Mouse (Mus musculus) lung, embryonic 14.5 days (tissue): ENCODE measurements at regions not wholly inside any gene's neighbourhood (a gene's known extent, or its start where the extent isn't known, plus 50 kb on each side); places are given as distances from the start of the nearest gene placed in this dataset.

Experiments
- ATAC-seq: fragments of 200-750 bp; cut with Nextera tagmentation; 2 replicates; pipeline ENCODE4 v1.8.0; 2017; ENCODE audit warnings: mild to moderate bottlenecking, moderate TSS enrichment, moderate library complexity; ENCODE audit not compliant: insufficient read depth
- DNase-seq: peaks from one replicate; pipeline ENCODE4 v3.0.0-alpha.2; 2015
- H3K27ac ChIP-seq: fragments of 300-500 bp; sonication (generic); 2 replicates; pipeline ENCODE4 v1.5.1; 2014; ENCODE audit warnings: low read depth, mild to moderate bottlenecking, moderate library complexity
- H3K27me3 ChIP-seq: fragments of 300-500 bp; sonication (generic); 2 replicates; pipeline ENCODE4 v1.6.1; 2014; ENCODE audit warnings: low read length, control low read depth; ENCODE audit not compliant: insufficient read depth
- H3K36me3 ChIP-seq: fragments of 300-500 bp; sonication (generic); 2 replicates; pipeline ENCODE4 v1.6.1; 2014; ENCODE audit warnings: control low read depth; ENCODE audit not compliant: insufficient read depth
- H3K4me1 ChIP-seq: fragments of 300-500 bp; sonication (generic); 2 replicates; pipeline ENCODE4 v1.6.1; 2014; ENCODE audit warnings: antibody characterized with exemption, control low read depth; ENCODE audit not compliant: insufficient read depth
- H3K4me2 ChIP-seq: fragments of 300-500 bp; sonication (generic); 2 replicates; pipeline ENCODE4 v1.6.1; 2014; ENCODE audit warnings: mild to moderate bottlenecking
- H3K4me3 ChIP-seq: fragments of 300-500 bp; sonication (generic); 2 replicates; pipeline ENCODE4 v1.5.1; 2014; ENCODE audit warnings: low read depth, low read length
- H3K9ac ChIP-seq: fragments of 300-500 bp; sonication (generic); 2 replicates; pipeline ENCODE4 v1.6.1; 2014
- H3K9me3 ChIP-seq: fragments of 300-500 bp; sonication (generic); 2 replicates; pipeline ENCODE4 v1.6.1; 2016; ENCODE audit warnings: low read depth, low read length, control low read depth
- CTCF ChIP-seq: IDR thresholded peaks from 2 replicates; pipeline ENCODE4 v1.5.1; 2016; ENCODE audit warnings: antibody characterized with exemption, low read depth
- WGBS: fragments of 180-500 bp; shearing (Covaris S2); extraction: QIAGEN DNeasy Blood & Tissue Kit; methylation state at CpG from one replicate; pipeline ENCODE4 v1.1.7; 2014; 5-methylcytosine and 5-hydroxymethylcytosine counted together

GRCm38 (mm10) chr12:25148099-25148498, 51.2 kb upstream of the Id2 start:
- no peak for DNase-seq
- Histone ChIP-seq H3K27ac (no peak overlapping the region), H3K4me3 (no peak overlapping the region), H3K4me1 (no peaks in the 10 kb centered on the region), H3K9me3 (no peaks in the 10 kb centered on the region), H3K9ac (no peak overlapping the region), H3K4me2 (no peak overlapping the region), H3K36me3 (no peaks in the 10 kb centered on the region), H3K27me3 (no peaks in the 10 kb centered on the region)
- no peak for ATAC-seq
- no peak for TF ChIP-seq CTCF
- 81% methylated on average over 6 of the region's 6 CpGs for WGBS
